Mouse (Mus musculus): Measurements from ENCODE around the gene Trem3.

Trem3 gene

GRCm38 (mm10) chr17:48247221-48247928 is at the start of gene Trem3:
Trem3 (plus strand) TSS chr17:48247777.
- DNase-seq (ENCODE audit: low read depth, low spot score) = no peak

- DNase-seq (ENCODE audit: low read depth, low spot score) = no peak
These were observed 44.5 kb upstream of the Trem3 start for GRCm38 (mm10) chr17:48203086-48203485.

- DNase-seq (ENCODE audit: low read depth, low spot score) = no peak
These were observed 35.0 kb upstream of the Trem3 start for GRCm38 (mm10) chr17:48212596-48212995.

GRCm38 (mm10) chr17:48213511-48213910 is 34.1 kb upstream of the Trem3 start:
- DNase-seq (ENCODE audit: low read depth, low spot score) = no peak

GRCm38 (mm10) chr17:48215429-48215828 is 32.1 kb upstream of the Trem3 start:
- DNase-seq (ENCODE audit: low read depth, low spot score) = no peak

- DNase-seq (ENCODE audit: low read depth, low spot score) = no peak
These were observed 16.9 kb upstream of the Trem3 start for GRCm38 (mm10) chr17:48230680-48231079.

GRCm38 (mm10) chr17:48232518-48232917 is 15.1 kb upstream of the Trem3 start, which contains the start of gene Trem1:
Trem1 (plus strand) TSS chr17:48232768.
- DNase-seq (ENCODE audit: low read depth, low spot score) = no peak

GRCm38 (mm10) chr17:48233789-48234188 is 13.8 kb upstream of the Trem3 start:
- no peak for DNase-seq (ENCODE audit: low read depth, low spot score)

GRCm38 (mm10) chr17:48234550-48234949 is 13.0 kb upstream of the Trem3 start:
- DNase-seq (ENCODE audit: low read depth, low spot score) = no peak

GRCm38 (mm10) chr17:48235773-48236370 is 11.7 kb upstream of the Trem3 start:
- no peak for DNase-seq (ENCODE audit: low read depth, low spot score)

GRCm38 (mm10) chr17:48237621-48238020 is 10.0 kb upstream of the Trem3 start:
- DNase-seq (ENCODE audit: low read depth, low spot score) = no peak

GRCm38 (mm10) chr17:48249039-48249438 is 1.5 kb downstream of the Trem3 start:
- DNase-seq (ENCODE audit: low read depth, low spot score) = no peak

- no peak for DNase-seq (ENCODE audit: low read depth, low spot score)
These were observed 1.9 kb downstream of the Trem3 start for GRCm38 (mm10) chr17:48249501-48249900.

- no peak for DNase-seq (ENCODE audit: low read depth, low spot score)
These were observed 3.1 kb downstream of the Trem3 start for GRCm38 (mm10) chr17:48250631-48251030.

GRCm38 (mm10) chr17:48256575-48256974 is 9.0 kb downstream of the Trem3 start:
- no peak for DNase-seq (ENCODE audit: low read depth, low spot score)

GRCm38 (mm10) chr17:48261868-48262267 is 14.3 kb downstream of the Trem3 start:
- no peak for DNase-seq (ENCODE audit: low read depth, low spot score)

GRCm38 (mm10) chr17:48263741-48264362 is 16.3 kb downstream of the Trem3 start, which contains the start of gene Treml4:
Treml4 (plus strand) TSS chr17:48264295.
- DNase-seq (ENCODE audit: low read depth, low spot score) = no peak

GRCm38 (mm10) chr17:48264662-48265061 is 17.1 kb downstream of the Trem3 start:
- DNase-seq (ENCODE audit: low read depth, low spot score) = no peak

- no peak for DNase-seq (ENCODE audit: low read depth, low spot score)
These were observed 18.6 kb downstream of the Trem3 start for GRCm38 (mm10) chr17:48266138-48266537.

GRCm38 (mm10) chr17:48266610-48267304 is 19.2 kb downstream of the Trem3 start:
- DNase-seq (ENCODE audit: low read depth, low spot score) = no peak

- DNase-seq (ENCODE audit: low read depth, low spot score) = no peak
These were observed 20.0 kb downstream of the Trem3 start for GRCm38 (mm10) chr17:48267591-48267990.

- no peak for DNase-seq (ENCODE audit: low read depth, low spot score)
These were observed 20.7 kb downstream of the Trem3 start for GRCm38 (mm10) chr17:48268276-48268675.

Measured in CD4-positive, CD25-positive, alpha-beta regulatory T cell, adult 2 months (primary cell).